Mouse (Mus musculus) lung, adult 2 months (tissue): ENCODE results near the gene Osr1.

Source experiments
- CTCF ChIP-seq: fragments of 200-500 bp; IDR thresholded peaks from 2 replicates; pipeline ENCODE4 v1.5.1; 2011; ENCODE audit warnings: mild to moderate bottlenecking, low read length, control low read depth; ENCODE audit not compliant: insufficient read depth
- POLR2A ChIP-seq: fragments of 200-500 bp; IDR thresholded peaks from 2 replicates; pipeline ENCODE4 v1.6.1; 2011; ENCODE audit warnings: low read depth, mild to moderate bottlenecking, control low read depth, low read length, borderline replicate concordance; ENCODE audit errors: extremely low read depth

DNA sequence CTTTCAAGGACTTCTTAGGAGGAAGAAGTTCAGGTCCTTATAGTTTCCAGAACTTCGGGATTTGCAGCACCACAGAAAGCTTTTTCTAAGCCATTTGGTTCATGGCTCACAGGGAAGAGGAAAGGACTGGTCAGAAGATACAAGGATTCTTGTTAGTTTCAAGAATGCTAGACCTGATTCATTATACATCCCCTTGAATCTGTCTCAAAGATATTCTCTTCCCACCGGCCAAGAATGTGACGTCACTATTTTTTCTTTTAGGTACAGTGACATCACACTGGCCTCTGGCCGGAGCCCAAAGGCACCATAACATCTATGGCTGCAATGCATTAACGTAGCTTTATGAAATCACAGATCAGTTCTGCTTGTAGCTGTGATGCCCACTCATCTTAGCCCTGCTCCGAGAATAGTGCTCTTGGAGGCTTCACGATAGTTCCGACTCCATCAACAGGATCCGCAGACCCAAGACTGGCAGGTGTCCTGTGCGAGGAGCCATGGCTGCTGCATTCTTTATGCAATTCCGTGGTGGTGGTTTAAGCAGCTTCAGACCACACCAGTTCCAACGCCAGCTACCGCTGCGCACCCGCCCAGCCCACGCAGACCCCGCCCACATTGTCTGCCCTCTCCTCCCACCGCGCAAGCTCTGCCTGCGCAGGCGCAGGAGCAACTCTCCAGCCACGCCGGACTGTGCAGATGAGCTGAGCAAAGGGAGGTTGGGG, 14.6 kb downstream of the Osr1 start:
- TF ChIP-seq CTCF (no peak), POLR2A (no peak)
